Mouse (Mus musculus) large intestine, adult 2 months (tissue): ENCODE measurements at regions not wholly inside any gene's neighbourhood (a gene's known extent, or its start where the extent isn't known, plus 50 kb on each side); places are given as distances from the start of the nearest gene placed in this dataset.
A peak's percentile ranks its signal among the peaks of the same experiment; 100 is the strongest.

Experiments used
- DNase-seq: peaks from one replicate; pipeline ENCODE4 v3.0.0-alpha.2; 2012; ENCODE audit warnings: low read depth, low spot score
- WGBS: fragments of 180-500 bp; shearing (Covaris S2); methylation state at CpG from one replicate; pipeline ENCODE4 v1.1.7; 2018; 5-methylcytosine and 5-hydroxymethylcytosine counted together

GRCm38 (mm10) chr10:122562542-122562941 is 114.2 kb downstream of the Avpr1a start:
- 70% methylated on average over 6 of the region's 6 CpGs for WGBS
- DNase-seq: no peak

- 69% methylated on average over 10 of the region's 10 CpGs for WGBS
Observed at GRCm38 (mm10) chr10:122563973-122564372, 114.6 kb upstream of the Ppm1h start.

GRCm38 (mm10) chr10:122564473-122564872 is 114.1 kb upstream of the Ppm1h start:
- WGBS: 77% methylated on average over 10 of the region's 10 CpGs
- DNase-seq: no peak

More at GRCm38 (mm10) chr10:122563973-122564372, 114.6 kb upstream of the Ppm1h start:
- no peak for DNase-seq

GRCm38 (mm10) chr10:122566601-122567000 is 112.0 kb upstream of the Ppm1h start:
- 70% methylated on average over 4 of the region's 4 CpGs for WGBS

GRCm38 (mm10) chr10:122569546-122570202 is 108.9 kb upstream of the Ppm1h start:
- no peak for DNase-seq

More at GRCm38 (mm10) chr10:122566601-122567000, 112.0 kb upstream of the Ppm1h start:
- DNase-seq: no peak

GRCm38 (mm10) chr10:122570909-122571551 is 107.5 kb upstream of the Ppm1h start:
- 16% methylated on average over 13 of the region's 13 CpGs for WGBS
- DNase-seq: peak; percentile 22

More at GRCm38 (mm10) chr10:122569546-122570202, 108.9 kb upstream of the Ppm1h start:
- 82% methylated on average over 13 of the region's 13 CpGs for WGBS

GRCm38 (mm10) chr10:122576171-122577063 is 102.1 kb upstream of the Ppm1h start:
- 92% methylated on average over 8 of the region's 8 CpGs for WGBS
- DNase-seq: no peak

GRCm38 (mm10) chr10:122578209-122579001 is 100.2 kb upstream of the Ppm1h start:
- no peak for DNase-seq
- 63% methylated on average over 24 of the region's 24 CpGs for WGBS

GRCm38 (mm10) chr10:122581096-122581495 is 97.5 kb upstream of the Ppm1h start:
- WGBS: 91% methylated on average over 7 of the region's 7 CpGs
- DNase-seq: no peak

- WGBS: 46% methylated on average over 3 of the region's 3 CpGs
Observed at GRCm38 (mm10) chr10:122587541-122587940, 91.0 kb upstream of the Ppm1h start.

GRCm38 (mm10) chr10:122599511-122599910 is 79.1 kb upstream of the Ppm1h start:
- no peak for DNase-seq
- WGBS: 45% methylated on average over 2 of the region's 2 CpGs

More at GRCm38 (mm10) chr10:122587541-122587940, 91.0 kb upstream of the Ppm1h start:
- no peak for DNase-seq

GRCm38 (mm10) chr10:122602394-122602793 is 76.2 kb upstream of the Ppm1h start:
- 56% methylated on average over 6 of the region's 6 CpGs for WGBS
- no peak for DNase-seq

- 76% methylated on average over 1 of the region's 1 CpGs for WGBS
- DNase-seq: no peak
Observed at GRCm38 (mm10) chr10:122603960-122604359, 74.6 kb upstream of the Ppm1h start.

GRCm38 (mm10) chr10:122613281-122613680 is 65.3 kb upstream of the Ppm1h start:
- DNase-seq: no peak
- WGBS: 46% methylated on average over 2 of the region's 2 CpGs

GRCm38 (mm10) chr10:122613891-122614290 is 64.7 kb upstream of the Ppm1h start:
- no peak for DNase-seq
- 61% methylated on average over 2 of the region's 2 CpGs for WGBS

- 49% methylated on average over 3 of the region's 3 CpGs for WGBS
Observed at GRCm38 (mm10) chr10:122614720-122615119, 63.8 kb upstream of the Ppm1h start.

GRCm38 (mm10) chr10:122615658-122616057 is 62.9 kb upstream of the Ppm1h start:
- 94% methylated on average over 12 of the region's 12 CpGs for WGBS

More at GRCm38 (mm10) chr10:122614720-122615119, 63.8 kb upstream of the Ppm1h start:
- no peak for DNase-seq

GRCm38 (mm10) chr10:122616385-122616784 is 62.2 kb upstream of the Ppm1h start:
- DNase-seq: no peak
- 84% methylated on average over 6 of the region's 6 CpGs for WGBS

More at GRCm38 (mm10) chr10:122615658-122616057, 62.9 kb upstream of the Ppm1h start:
- no peak for DNase-seq

GRCm38 (mm10) chr10:122618854-122619253 is 59.7 kb upstream of the Ppm1h start:
- WGBS: 80% methylated on average over 3 of the region's 3 CpGs
- DNase-seq: no peak
